Mouse (Mus musculus) thymus, adult 2 months (tissue): ENCODE data around the gene Wdr20rt.
"Not testable (repeated sequence)": the region's sequence is repeated elsewhere in the genome, so short reads cannot be mapped to it uniquely, and the experiment has no call there.

Experiments used
- CTCF ChIP-seq: fragments of 200-500 bp; IDR thresholded peaks from 2 replicates; pipeline ENCODE4 v1.5.1; 2012; ENCODE audit warnings: mild to moderate bottlenecking, control low read depth, low read length, moderate library complexity, borderline replicate concordance; ENCODE audit not compliant: control insufficient read depth, poor library complexity, insufficient read depth; ENCODE audit errors: extremely low read depth
- POLR2A ChIP-seq: fragments of 200-500 bp; IDR thresholded peaks from 2 replicates; pipeline ENCODE4 v1.6.1; 2012; ENCODE audit warnings: mild to moderate bottlenecking, low read length, control low read depth, moderate library complexity; ENCODE audit not compliant: control insufficient read depth, poor library complexity, insufficient read depth; ENCODE audit errors: extremely low read depth

DNA sequence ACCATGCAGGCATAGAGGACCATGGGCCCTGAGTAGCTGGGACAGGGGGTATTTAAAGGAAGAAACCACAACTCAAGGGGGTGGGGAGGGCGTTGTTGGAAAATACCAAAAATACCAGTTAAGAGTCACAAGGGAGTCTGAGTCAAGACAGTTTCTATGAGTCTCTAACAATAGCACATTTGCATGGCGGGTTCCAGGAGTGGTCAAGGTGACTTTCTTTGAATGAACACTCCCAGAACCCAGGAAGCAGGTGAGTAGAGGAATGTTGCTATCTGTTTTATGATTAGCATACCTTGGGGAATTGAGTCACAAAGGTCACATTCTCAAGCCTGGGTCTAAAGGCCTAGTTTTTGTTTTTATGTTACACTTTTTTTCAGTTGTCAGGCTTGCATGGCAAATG lies 7.5 kb downstream of the Wdr20rt start:
- not testable (repeated sequence) for TF ChIP-seq CTCF, POLR2A
